Mouse (Mus musculus): ENCODE results near the gene Gdpd3.

- TF ChIP-seq CTCF (IDR thresholded peaks at IDR 0.05; ENCODE audit: extremely low read depth, insufficient read depth, low read length) = no peak
- peak; percentile 41; the same call in 1 of the 2 replicates for TF ChIP-seq POLR2A (IDR thresholded peaks at IDR 0.05; ENCODE audit: extremely low read depth, insufficient read depth, low read length)
Observed at GRCm38 (mm10) chr7:126800269-126801056, 34.3 kb downstream of the Gdpd3 start.
